Mouse (Mus musculus) ES-E14 (cell line): ENCODE measurements around the gene Dsn1.

Experiments
- CHD2 ChIP-seq: IDR thresholded peaks from 2 replicates; pipeline ENCODE4 v1.6.1; 2014; ENCODE audit warnings: mild to moderate bottlenecking, low read depth, low read length, inconsistent platforms
- HCFC1 ChIP-seq: IDR thresholded peaks from 2 replicates; pipeline ENCODE4 v1.6.1; 2012; ENCODE audit warnings: low read length, inconsistent platforms, borderline replicate concordance; ENCODE audit not compliant: insufficient read depth

- TF ChIP-seq HCFC1 (no peak), CHD2 (no peak)
Measured at GRCm38 (mm10) chr2:157046956-157047355, 40.0 kb upstream of the Dsn1 start.
